Mouse (Mus musculus): ENCODE data around the gene 4930539E08Rik.

DNA sequence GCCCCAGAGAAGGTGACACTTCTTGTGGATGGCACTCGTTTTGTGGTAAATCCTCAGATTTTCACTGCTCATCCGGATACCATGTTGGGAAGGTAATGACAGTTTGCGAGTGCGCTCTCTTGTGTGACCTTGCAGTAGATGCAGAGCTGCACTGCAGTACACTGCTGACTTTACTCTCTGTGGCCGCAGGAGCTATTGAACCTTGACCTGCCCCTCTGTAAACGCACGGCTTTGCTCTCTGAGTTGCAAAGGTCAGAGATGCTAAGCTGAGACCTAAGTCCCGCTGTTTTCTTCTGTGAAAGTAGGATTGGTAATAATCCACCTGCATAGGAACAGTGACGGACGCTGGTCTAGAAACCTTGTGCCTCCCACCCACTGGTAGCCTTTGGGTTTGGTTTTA, 46.5 kb upstream of the 4930539E08Rik start:
- TF ChIP-seq EP300 (IDR thresholded peaks at IDR 0.05; ENCODE audit: low read depth) (no peak), CTCF (IDR thresholded peaks at IDR 0.05; ENCODE audit: low read depth) (no peak)

Data from liver, postnatal 0 days (tissue).